Mouse (Mus musculus): ENCODE data around the gene Slc29a4. TPM values are rescaled to one million over a fixed set of nuclear protein-coding genes. Genes with fewer than 3 reads are reported as not detected.

Slc29a4 gene
- polyA plus RNA-seq, 2 experiments = 5.8 to 8.0 TPM

- Histone ChIP-seq H3K4me1 (ENCODE audit: control insufficient read depth, insufficient read depth, low read length) (no peaks in the 10 kb centered on the region), H3K36me3 (ENCODE audit: control insufficient read depth, insufficient read depth, low read length) (no peaks in the 10 kb centered on the region), H3K27me3 (ENCODE audit: control insufficient read depth, insufficient read depth, low read length) (peaks cover 11% of the 10 kb centered on the region; the same call in 1 of the 2 replicates), H3K9ac (ENCODE audit: low read depth, low read length, severe bottlenecking) (no peak overlapping the region), H3K4me3 (replicated peaks; ENCODE audit: low read length) (no peak overlapping the region), H3K9me3 (ENCODE audit: control insufficient read depth, low read length) (no peaks in the 10 kb centered on the region), H3K27ac (replicated peaks; ENCODE audit: low read depth, low read length) (no peak overlapping the region), H3K4me2 (replicated peaks; ENCODE audit: low read depth, low read length, severe bottlenecking) (no peak overlapping the region)
- TF ChIP-seq POLR2A (IDR thresholded peaks at IDR 0.05; ENCODE audit: borderline replicate concordance, extremely low read depth, insufficient read depth, insufficient read length) = no peak
- WGBS = 50% methylated on average over 6 of the region's 6 CpGs
- DNase-seq (ENCODE audit: low spot score) = peak; percentile 8
- ATAC-seq (ENCODE audit: low FRiP score, low read depth) = no peak
Observed at GRCm38 (mm10) chr5:142696865-142697264, 4.6 kb downstream of the Slc29a4 start.

DNA sequence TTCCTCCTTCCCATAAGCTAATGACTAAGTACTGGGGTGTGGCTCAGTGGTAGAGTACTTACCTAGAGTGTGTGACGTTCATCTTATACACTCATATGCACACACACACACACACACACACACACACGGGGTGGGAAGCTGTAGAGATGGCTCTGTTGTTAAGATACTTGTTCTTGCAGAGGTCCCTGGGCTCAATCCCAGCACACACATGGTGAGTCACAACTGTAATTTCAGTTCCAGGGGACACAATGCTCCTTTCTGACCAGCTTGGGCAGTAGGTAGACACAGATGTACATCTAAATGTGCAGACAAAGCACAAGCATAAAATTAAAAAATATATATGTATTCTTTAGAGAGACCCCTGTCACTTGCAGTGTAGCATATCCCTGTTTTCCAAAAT is 5.4 kb downstream of the Slc29a4 start:
- no peak for TF ChIP-seq POLR2A (IDR thresholded peaks at IDR 0.05; ENCODE audit: borderline replicate concordance, extremely low read depth, insufficient read depth, insufficient read length)
- WGBS = 56% methylated on average over 2 of the region's 2 CpGs
- H3K9ac ChIP-seq (ENCODE audit: low read depth, low read length, severe bottlenecking) = no peak overlapping the region
- H3K9me3 ChIP-seq (ENCODE audit: control insufficient read depth, low read length) = no peaks in the 10 kb centered on the region
- no peaks in the 10 kb centered on the region for H3K36me3 ChIP-seq (ENCODE audit: control insufficient read depth, insufficient read depth, low read length)
- no peak overlapping the region for H3K4me2 ChIP-seq (replicated peaks; ENCODE audit: low read depth, low read length, severe bottlenecking)
- no peak for ATAC-seq (ENCODE audit: low FRiP score, low read depth)
- H3K27me3 ChIP-seq (ENCODE audit: control insufficient read depth, insufficient read depth, low read length) = peaks cover 11% of the 10 kb centered on the region; the same call in 1 of the 2 replicates
- H3K4me1 ChIP-seq (ENCODE audit: control insufficient read depth, insufficient read depth, low read length) = 0 out of 2 replicates have a peak, but pooled peaks cover 3% of the 10 kb centered on the region
- DNase-seq (ENCODE audit: low spot score) = no peak
- H3K27ac ChIP-seq (replicated peaks; ENCODE audit: low read depth, low read length) = no peak overlapping the region
- no peak overlapping the region for H3K4me3 ChIP-seq (replicated peaks; ENCODE audit: low read length)

GRCm38 (mm10) chr5:142700842-142701589 is 8.7 kb downstream of the Slc29a4 start:
- H3K27me3 ChIP-seq (ENCODE audit: control insufficient read depth, insufficient read depth, low read length) = peaks cover 11% of the 10 kb centered on the region; the same call in 1 of the 2 replicates
- H3K4me3 ChIP-seq (replicated peaks; ENCODE audit: low read length) = no peak overlapping the region
- DNase-seq (ENCODE audit: low spot score) = no peak

GRCm38 (mm10) chr5:142701651-142702510 is 9.6 kb downstream of the Slc29a4 start:
- ATAC-seq (ENCODE audit: low FRiP score, low read depth) (peak; percentile 66), DNase-seq (ENCODE audit: low spot score) (peak; percentile 38)
- no peaks in the 10 kb centered on the region for H3K9me3 ChIP-seq (ENCODE audit: control insufficient read depth, low read length)
- TF ChIP-seq POLR2A (IDR thresholded peaks at IDR 0.05; ENCODE audit: borderline replicate concordance, extremely low read depth, insufficient read depth, insufficient read length) = no peak
- 0 out of 2 replicates have a peak, but pooled peaks cover 4% of the 10 kb centered on the region for H3K4me1 ChIP-seq (ENCODE audit: control insufficient read depth, insufficient read depth, low read length)
- H3K4me2 ChIP-seq (replicated peaks; ENCODE audit: low read depth, low read length, severe bottlenecking) = peak overlapping the region; percentile 98
- H3K36me3 ChIP-seq (ENCODE audit: control insufficient read depth, insufficient read depth, low read length) = no peaks in the 10 kb centered on the region
- peak overlapping the region; percentile 62 for H3K4me3 ChIP-seq (replicated peaks; ENCODE audit: low read length)
- peaks cover 11% of the 10 kb centered on the region; the same call in 1 of the 2 replicates for H3K27me3 ChIP-seq (ENCODE audit: control insufficient read depth, insufficient read depth, low read length)
- no peak overlapping the region for H3K27ac ChIP-seq (replicated peaks; ENCODE audit: low read depth, low read length)
- peak overlapping the region; percentile 68 for H3K9ac ChIP-seq (ENCODE audit: low read depth, low read length, severe bottlenecking)
- WGBS = 1% methylated on average over 36 of the region's 72 CpGs

More at GRCm38 (mm10) chr5:142700842-142701589, 8.7 kb downstream of the Slc29a4 start:
- H3K27ac ChIP-seq (replicated peaks; ENCODE audit: low read depth, low read length) = no peak overlapping the region
- H3K9me3 ChIP-seq (ENCODE audit: control insufficient read depth, low read length) = no peaks in the 10 kb centered on the region
- WGBS = 8% methylated on average over 15 of the region's 15 CpGs
- no peak for ATAC-seq (ENCODE audit: low FRiP score, low read depth)
- TF ChIP-seq POLR2A (IDR thresholded peaks at IDR 0.05; ENCODE audit: borderline replicate concordance, extremely low read depth, insufficient read depth, insufficient read length) = no peak
- peak overlapping the region; percentile 98; the same call in 1 of the 2 replicates for H3K4me2 ChIP-seq (replicated peaks; ENCODE audit: low read depth, low read length, severe bottlenecking)
- no peak overlapping the region for H3K9ac ChIP-seq (ENCODE audit: low read depth, low read length, severe bottlenecking)
- 0 out of 2 replicates have a peak, but pooled peaks cover 4% of the 10 kb centered on the region for H3K4me1 ChIP-seq (ENCODE audit: control insufficient read depth, insufficient read depth, low read length)
- no peaks in the 10 kb centered on the region for H3K36me3 ChIP-seq (ENCODE audit: control insufficient read depth, insufficient read depth, low read length)

Measured in limb, embryonic 14.5 days (tissue).